Mouse (Mus musculus) kidney, adult 2 months (tissue): ENCODE measurements at regions not wholly inside any gene's neighbourhood (a gene's known extent, or its start where the extent isn't known, plus 50 kb on each side); places are given as distances from the start of the nearest gene placed in this dataset.
"Not testable (repeated sequence)": the region's sequence is repeated elsewhere in the genome, so short reads cannot be mapped to it uniquely, and the experiment has no call there.

Experiments
- DNase-seq: peaks from one replicate; pipeline ENCODE4 v3.0.0; 2021
- H3K27ac ChIP-seq: fragments of 200-500 bp; 2 replicates; pipeline ENCODE4 v1.5.1; 2012; ENCODE audit warnings: low read depth, low read length, control low read depth, inconsistent platforms; ENCODE audit not compliant: insufficient read depth
- H3K27me3 ChIP-seq: fragments of 200-500 bp; replicated peaks from 2 replicates; pipeline ENCODE4 v1.6.1; 2012; ENCODE audit warnings: mild to moderate bottlenecking, moderate library complexity, low read length, inconsistent platforms; ENCODE audit not compliant: control insufficient read depth, insufficient read depth
- H3K36me3 ChIP-seq: fragments of 200-500 bp; 2 replicates; pipeline ENCODE4 v1.6.1; 2012; ENCODE audit warnings: mild to moderate bottlenecking, moderate library complexity, low read length, inconsistent platforms; ENCODE audit not compliant: control insufficient read depth, insufficient read depth
- H3K4me1 ChIP-seq: fragments of 200-500 bp; 2 replicates; pipeline ENCODE4 v1.6.1; 2011; ENCODE audit warnings: low read length; ENCODE audit not compliant: control insufficient read depth, insufficient read depth
- H3K4me3 ChIP-seq: fragments of 200-500 bp; 2 replicates; pipeline ENCODE4 v1.5.1; 2011; ENCODE audit warnings: mild to moderate bottlenecking, low read depth, low read length, control low read depth; ENCODE audit not compliant: insufficient read depth
- CTCF ChIP-seq: fragments of 200-500 bp; conservative IDR thresholded peaks from 2 replicates; pipeline ENCODE4 v1.5.1; 2011; ENCODE audit warnings: low read depth, mild to moderate bottlenecking, control low read depth, low read length, moderate library complexity, mixed read lengths; ENCODE audit not compliant: insufficient read depth, insufficient read length
- POLR2A ChIP-seq: fragments of 200-500 bp; IDR thresholded peaks from one replicate; pipeline ENCODE4 v1.6.1; 2011; ENCODE audit warnings: low read depth, low read length, control low read depth
- WGBS: fragments of 180-500 bp; shearing (Covaris S2); methylation state at CpG from one replicate; pipeline ENCODE4 v1.1.7; 2018; 5-methylcytosine and 5-hydroxymethylcytosine counted together

DNA sequence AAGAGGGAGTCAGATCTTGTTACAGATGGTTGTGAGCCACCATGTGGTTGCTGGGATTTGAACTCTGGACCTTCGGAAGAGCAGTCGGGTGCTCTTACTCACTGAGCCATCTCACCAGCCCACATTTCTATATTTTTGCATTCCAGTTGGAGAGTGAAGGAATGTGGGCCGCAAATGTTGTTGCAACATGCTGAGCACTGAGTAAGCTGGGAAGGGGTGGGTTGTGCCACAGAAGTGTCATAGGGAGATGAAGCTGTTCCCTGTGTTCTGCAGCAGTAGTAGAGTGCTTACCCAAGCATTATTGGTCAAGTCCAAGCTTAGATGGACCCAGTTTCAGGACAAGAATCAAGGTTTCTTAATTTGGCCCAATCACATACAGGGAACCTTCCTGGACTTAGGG, 169.1 kb upstream of the Cdkn3 start:
- Histone ChIP-seq H3K27me3 (no peaks in the 10 kb centered on the region), H3K4me3 (no peak overlapping the region), H3K27ac (no peak overlapping the region), H3K4me1 (no peaks in the 10 kb centered on the region), H3K36me3 (no peaks in the 10 kb centered on the region)
- no peak for DNase-seq
- TF ChIP-seq POLR2A = no peak
- no peak for TF ChIP-seq CTCF
- 84% methylated on average over 3 of the region's 3 CpGs for WGBS

DNA sequence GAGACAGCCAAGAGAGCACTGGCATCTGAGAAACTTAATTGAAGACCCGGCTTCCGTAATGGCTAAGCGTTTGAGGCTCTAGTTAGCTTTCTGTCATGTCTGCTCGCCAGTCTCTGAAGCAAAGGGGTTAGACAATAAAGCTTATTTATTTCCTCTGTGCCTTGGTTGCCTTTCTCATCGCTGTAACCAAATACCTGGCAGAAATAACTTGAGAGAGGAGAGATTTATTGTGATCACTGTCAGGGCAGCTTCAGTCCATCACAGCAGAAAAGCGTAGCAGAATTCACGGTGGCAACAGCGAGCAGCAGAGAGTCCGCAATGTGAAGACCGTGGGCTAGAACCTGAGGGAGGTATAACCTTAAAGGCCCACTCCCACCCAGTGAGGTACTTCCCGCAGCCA, 174.2 kb upstream of the Cdkn3 start:
- Histone ChIP-seq H3K27ac (no peak overlapping the region), H3K4me3 (no peak overlapping the region), H3K36me3 (no peaks in the 10 kb centered on the region), H3K4me1 (no peaks in the 10 kb centered on the region), H3K27me3 (no peaks in the 10 kb centered on the region)
- no peak for TF ChIP-seq CTCF
- TF ChIP-seq POLR2A = no peak
- WGBS = 38% methylated on average over 11 of the region's 11 CpGs
- DNase-seq = no peak

DNA sequence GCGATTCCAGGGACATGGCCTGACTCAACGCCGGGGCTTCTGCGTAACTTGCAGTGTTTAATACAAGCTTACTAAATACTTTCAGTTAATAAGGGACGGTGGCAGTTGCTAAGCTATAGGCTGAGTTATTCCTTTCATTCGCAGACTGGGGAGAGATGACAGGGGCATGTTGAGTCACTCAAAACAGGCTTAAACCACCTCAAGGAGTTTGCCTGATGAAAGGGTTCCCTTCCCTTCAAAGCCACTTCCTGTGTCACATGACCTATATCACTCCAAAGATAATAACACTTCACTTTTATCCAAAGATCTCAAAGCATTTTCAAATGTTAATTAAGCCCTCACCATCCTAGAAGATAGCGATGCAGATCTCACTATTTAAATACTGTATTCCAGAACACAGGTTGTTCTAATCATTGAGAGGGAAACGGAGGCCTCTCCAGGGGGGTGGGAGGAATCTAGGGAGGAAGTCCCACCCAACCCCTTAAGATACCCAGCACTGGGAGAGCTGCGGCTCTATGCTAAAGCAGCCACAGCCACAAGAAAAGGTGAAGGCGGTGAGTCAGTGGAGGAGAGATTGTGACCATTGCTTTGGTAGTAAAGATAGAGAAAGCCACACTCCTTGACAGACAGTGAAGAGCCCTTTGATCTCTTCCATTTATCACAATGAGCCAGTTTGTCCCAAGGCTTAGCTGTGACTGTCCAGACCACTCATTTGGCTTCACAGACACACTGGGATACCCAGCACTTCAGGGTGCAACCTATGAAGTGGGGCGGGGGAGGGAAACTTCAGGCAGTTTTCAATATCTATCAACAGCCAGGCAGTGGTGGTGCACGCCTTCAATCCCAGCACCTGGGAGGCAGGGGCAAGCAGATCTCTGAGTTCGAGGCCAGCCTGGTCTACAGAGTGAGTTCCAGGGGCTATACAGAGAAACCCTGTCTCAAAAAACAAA, 182.0 kb upstream of the Cdkn3 start:
- Histone ChIP-seq H3K27ac (no peak overlapping the region), H3K4me1 (no peaks in the 10 kb centered on the region), H3K27me3 (no peaks in the 10 kb centered on the region), H3K4me3 (no peak overlapping the region), H3K36me3 (no peaks in the 10 kb centered on the region)
- no peak for TF ChIP-seq POLR2A
- no peak for TF ChIP-seq CTCF
- no peak for DNase-seq
- 83% methylated on average over 13 of the region's 13 CpGs for WGBS

- 81% methylated on average over 4 of the region's 4 CpGs for WGBS
- Histone ChIP-seq H3K4me1 (no peaks in the 10 kb centered on the region), H3K36me3 (no peaks in the 10 kb centered on the region), H3K4me3 (no peak overlapping the region), H3K27ac (no peak overlapping the region), H3K27me3 (no peaks in the 10 kb centered on the region)
- TF ChIP-seq CTCF (no peak), POLR2A (no peak)
- DNase-seq = no peak
Measured at GRCm38 (mm10) chr14:46575889-46576288, 184.5 kb upstream of the Cdkn3 start.

DNA sequence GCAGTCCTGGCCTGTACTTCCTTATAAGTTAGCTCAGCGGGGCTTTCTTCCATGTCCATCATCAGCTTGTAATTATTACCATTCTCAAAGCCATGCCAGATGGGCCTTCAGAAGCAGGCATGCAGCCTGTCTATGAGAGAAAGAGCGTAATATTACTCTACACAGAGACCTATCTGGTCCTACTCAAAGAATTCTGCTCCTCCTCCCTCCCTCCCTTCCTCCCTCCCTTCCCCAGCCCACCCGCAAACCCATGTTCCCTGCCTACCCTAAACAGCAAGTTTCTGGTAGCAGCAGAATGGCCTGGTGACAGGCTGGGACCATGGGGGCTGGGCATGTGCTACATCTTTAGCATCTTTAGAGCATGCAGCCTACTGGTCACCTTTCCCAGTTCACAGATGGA, 184.9 kb upstream of the Cdkn3 start:
- Histone ChIP-seq H3K27ac (no peak overlapping the region), H3K36me3 (no peaks in the 10 kb centered on the region), H3K4me3 (no peak overlapping the region), H3K27me3 (no peaks in the 10 kb centered on the region), H3K4me1 (no peaks in the 10 kb centered on the region)
- no peak for DNase-seq
- WGBS = 88% methylated on average over 3 of the region's 3 CpGs
- TF ChIP-seq POLR2A (no peak), CTCF (no peak)

GRCm38 (mm10) chr14:46573401-46573800, 182.9 kb upstream of the Bmp4 start:
- TF ChIP-seq POLR2A (no peak), CTCF (no peak)
- Histone ChIP-seq H3K27ac (no peak overlapping the region), H3K36me3 (no peaks in the 10 kb centered on the region), H3K4me1 (no peaks in the 10 kb centered on the region), H3K4me3 (no peak overlapping the region), H3K27me3 (no peaks in the 10 kb centered on the region)
- WGBS = 78% methylated on average over 6 of the region's 6 CpGs
- DNase-seq = no peak

- H3K4me3 ChIP-seq, H3K27ac ChIP-seq, H3K4me1 ChIP-seq, DNase-seq, H3K36me3 ChIP-seq, H3K27me3 ChIP-seq: not testable (repeated sequence)
- WGBS = 82% methylated on average over 2 of the region's 2 CpGs
Measured at GRCm38 (mm10) chr14:46572972-46573371, 182.5 kb upstream of the Bmp4 start.

DNA sequence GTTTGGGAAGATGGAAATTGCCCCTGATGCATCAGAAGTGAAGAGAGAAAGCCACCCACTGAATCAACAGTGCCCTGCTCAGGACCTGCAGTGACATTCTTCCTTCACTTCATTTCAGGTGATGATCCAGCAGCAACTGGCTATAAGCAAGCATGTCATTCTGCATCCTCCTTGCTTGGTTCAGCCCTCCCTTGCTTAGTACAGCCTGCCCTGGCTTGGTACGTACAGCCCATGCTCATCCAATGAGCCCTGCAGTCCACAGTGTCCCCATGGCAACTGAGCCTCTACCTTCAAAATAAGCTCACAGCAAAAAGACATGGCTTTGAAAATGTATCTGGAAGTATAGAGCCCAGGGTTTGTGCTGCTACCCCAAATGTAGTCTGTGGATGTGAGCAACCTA, 181.4 kb upstream of the Bmp4 start:
- Histone ChIP-seq H3K4me3 (no peak overlapping the region), H3K27ac (no peak overlapping the region), H3K27me3 (no peaks in the 10 kb centered on the region), H3K36me3 (no peaks in the 10 kb centered on the region), H3K4me1 (no peaks in the 10 kb centered on the region)
- WGBS = 89% methylated on average over 1 of the region's 1 CpGs
- no peak for DNase-seq
- TF ChIP-seq CTCF = no peak
- TF ChIP-seq POLR2A = no peak
